In genomic region chr14:53665681-53666080, GRCm38 (mm10) we compare ENCODE assay signal across 8 mouse cellular contexts.
A peak's percentile ranks its signal among the peaks of the same experiment; 100 is the strongest.
DNase-seq lines count a peak whose midpoint lies in the region; ATAC-seq and TF ChIP-seq lines count a peak whose summit lies in the region.
"Not testable (repeated sequence)": the region's sequence is repeated elsewhere in the genome, so short reads cannot be mapped to it uniquely, and the experiment has no call there.

No protein-coding gene starts in this region.

- not testable (repeated sequence) for H3K27me3 ChIP-seq in embryonic facial prominence, embryonic 14.5 days (replicated peaks; ENCODE audit: control insufficient read depth, insufficient read depth, low read length); hindbrain, embryonic 12.5 days; neural tube, embryonic 14.5 days (ENCODE audit: control insufficient read depth, insufficient read depth, low read length); testis, adult 2 months (ENCODE audit: control insufficient read depth, insufficient read depth, low read length)

- 25% methylated on average over 2 of the region's 2 CpGs for WGBS in embryonic facial prominence, embryonic 14.5 days
- 25% methylated on average over 2 of the region's 2 CpGs for WGBS in hindbrain, embryonic 12.5 days
- WGBS in lung, adult 2 months, result 13% methylated on average over 2 of the region's 2 CpGs
- WGBS in neural tube, embryonic 14.5 days, result 18% methylated on average over 2 of the region's 2 CpGs

- not testable (repeated sequence) for H3K4me2 ChIP-seq in embryonic facial prominence, embryonic 14.5 days (ENCODE audit: low read depth, low read length); hindbrain, embryonic 12.5 days (replicated peaks); neural tube, embryonic 14.5 days (ENCODE audit: low read depth, low read length)

- peak; percentile 46; the same call in 1 of the 2 replicates for TF ChIP-seq CTCF in bone marrow macrophage, adult 2 months (IDR thresholded peaks at IDR 0.05; ENCODE audit: low read depth, low read length)
- TF ChIP-seq CTCF in lung, adult 2 months (IDR thresholded peaks at IDR 0.05; ENCODE audit: insufficient read depth, low read length), result peak; percentile 29; the same call in 1 of the 2 replicates
- peak; percentile 48; the same call in 1 of the 2 replicates for TF ChIP-seq CTCF in testis, adult 2 months (IDR thresholded peaks at IDR 0.05; ENCODE audit: control insufficient read depth, insufficient read depth, insufficient replicate concordance, low read depth, low read length)

- H3K4me1 ChIP-seq in bone marrow macrophage, adult 2 months (ENCODE audit: control insufficient read depth, insufficient read depth, low read length); embryonic facial prominence, embryonic 14.5 days (ENCODE audit: control insufficient read depth, insufficient read depth, low read length); hindbrain, embryonic 12.5 days; lung, adult 2 months (ENCODE audit: control insufficient read depth, insufficient read depth, low read length); neural tube, embryonic 14.5 days (ENCODE audit: control insufficient read depth, insufficient read depth, low read length); testis, adult 2 months (ENCODE audit: control insufficient read depth, insufficient read depth, low read length): not testable (repeated sequence)

- not testable (repeated sequence) for H3K9me3 ChIP-seq in embryonic facial prominence, embryonic 14.5 days (ENCODE audit: control insufficient read depth, low read length); hindbrain, embryonic 12.5 days (replicated peaks); neural tube, embryonic 14.5 days (ENCODE audit: control insufficient read depth, low read length)

- not testable (repeated sequence) for TF ChIP-seq POLR2A in bone marrow macrophage, adult 2 months (IDR thresholded peaks at IDR 0.05; ENCODE audit: borderline replicate concordance, low read depth, low read length); lung, adult 2 months (IDR thresholded peaks at IDR 0.05; ENCODE audit: borderline replicate concordance, extremely low read depth, low read depth, low read length); testis, adult 2 months (IDR thresholded peaks at IDR 0.05; ENCODE audit: control insufficient read depth, low read depth, low read length)

- H3K9ac ChIP-seq in embryonic facial prominence, embryonic 14.5 days (ENCODE audit: low read depth, low read length); hindbrain, embryonic 12.5 days; neural tube, embryonic 14.5 days (replicated peaks; ENCODE audit: low read depth, low read length): not testable (repeated sequence)

- H3K4me3 ChIP-seq in bone marrow macrophage, adult 2 months (ENCODE audit: insufficient read depth, low read length); embryonic facial prominence, embryonic 14.5 days (ENCODE audit: low read depth, low read length); hindbrain, embryonic 12.5 days; lung, adult 2 months (replicated peaks; ENCODE audit: extremely low read depth, low read depth, low read length); neural tube, embryonic 14.5 days (ENCODE audit: low read depth, low read length); testis, adult 2 months (ENCODE audit: control insufficient read depth, low read depth, low read length): not testable (repeated sequence)

- not testable (repeated sequence) for ATAC-seq in embryonic facial prominence, embryonic 14.5 days (ENCODE audit: low read depth)
- ATAC-seq in hindbrain, embryonic 12.5 days (ENCODE audit: low FRiP score), result 0 out of 2 replicates have a peak, but pooled peaks have one; percentile 40
- peak; percentile 69 for ATAC-seq in neural tube, embryonic 14.5 days (ENCODE audit: low read depth)

- peak; percentile 64 for DNase-seq in CD4-positive, CD25-positive, alpha-beta regulatory T cell, adult 2 months (ENCODE audit: low read depth, low spot score)
- DNase-seq in embryonic facial prominence, embryonic 14.5 days (ENCODE audit: low spot score), result peak; percentile 55
- peak; percentile 15 for DNase-seq in layer of hippocampus, adult 11-12 months (ENCODE audit: low spot score)
- DNase-seq in lung, adult 2 months, result peak; percentile 2

- not testable (repeated sequence) for H3K27ac ChIP-seq in bone marrow macrophage, adult 2 months (ENCODE audit: insufficient read depth, low read depth, low read length); embryonic facial prominence, embryonic 14.5 days (replicated peaks; ENCODE audit: low read depth, low read length); hindbrain, embryonic 12.5 days; neural tube, embryonic 14.5 days (ENCODE audit: low read depth, low read length); testis, adult 2 months (ENCODE audit: control insufficient read depth, insufficient read depth, low read depth, low read length)

- H3K36me3 ChIP-seq in embryonic facial prominence, embryonic 14.5 days (ENCODE audit: control insufficient read depth, insufficient read depth, low read length); hindbrain, embryonic 12.5 days; neural tube, embryonic 14.5 days (ENCODE audit: control insufficient read depth, insufficient read depth, low read length); testis, adult 2 months (ENCODE audit: control insufficient read depth, insufficient read depth, low read length): not testable (repeated sequence)

Comparison
In these comparisons a context has a peak if more than half of its experiments do, and no peak if none do; other contexts are left out.
1. DNase-seq: peak in every context shown above with its lines; median percentile 64 in CD4-positive, CD25-positive, alpha-beta regulatory T cell, adult 2 months; 55 in embryonic facial prominence, embryonic 14.5 days; 15 in layer of hippocampus, adult 11-12 months; 2 in lung, adult 2 months.